Comparison of ENCODE assay signal across 9 mouse cellular contexts in the genomic region with DNA sequence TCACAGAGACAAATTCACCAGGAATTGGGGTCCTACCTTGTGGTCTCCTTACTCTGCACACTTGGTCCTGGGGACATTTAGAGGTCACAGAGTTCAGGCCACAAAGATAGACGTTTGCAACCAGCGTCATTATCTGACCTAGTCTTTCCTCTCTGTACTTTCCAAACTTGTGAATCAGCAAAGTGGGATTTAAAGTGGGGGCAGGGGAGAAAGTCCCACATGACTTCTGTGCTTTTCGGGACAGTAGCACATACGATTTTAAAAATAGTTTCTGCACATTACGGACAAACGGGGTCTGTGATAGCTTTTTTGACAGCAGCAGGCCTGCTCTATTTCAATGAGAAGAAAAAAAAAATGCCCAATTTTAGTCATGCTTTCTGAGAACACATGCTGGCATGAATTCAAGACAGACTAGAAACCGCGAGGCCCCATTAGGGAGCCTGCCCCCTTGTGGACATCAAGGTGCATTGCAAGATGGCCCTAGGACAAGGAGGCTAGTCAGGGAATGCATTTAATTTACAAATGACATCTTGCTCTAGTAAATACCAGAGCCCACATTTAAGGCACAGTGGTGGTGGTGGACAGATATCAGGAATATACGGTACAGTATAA. TPM values are rescaled to one million over a fixed set of nuclear protein-coding genes. Genes with fewer than 3 reads are reported as not detected.
DNase-seq lines count a peak whose midpoint lies in the region; ATAC-seq lines count a peak whose summit lies in the region.
"Had no signal": no experiment of that assay in that cellular context is flagged by ENCODE, and none has a peak within 500 bp of the region (broad histone marks: within the 10 kb centered on the region; RNA-seq: fewer than 3 reads in every experiment).

No protein-coding gene starts in this region.

- DNase-seq in forebrain, embryonic 14.5 days (ENCODE audit: low spot score): peak; percentile 88
- DNase-seq in right cerebral cortex, postnatal 10 days (ENCODE audit: low spot score in 2 of 2): peak; percentile 74 to 75
- no peak for DNase-seq in right cerebral cortex, postnatal 14 days
- peak; percentile 66 to 74 for DNase-seq in cerebellum, postnatal 25 days
- DNase-seq in heart, postnatal 4 days: peak; percentile 79
- no peak for DNase-seq in liver, embryonic 11.5 days (ENCODE audit: low spot score)
- peak; percentile 35 for DNase-seq in right cerebral cortex, postnatal 25 days
- DNase-seq: liver, embryonic 13.5 days had no signal

- no peaks in the 10 kb centered on the region for H3K36me3 ChIP-seq in forebrain, embryonic 14.5 days (ENCODE audit: control insufficient read depth, insufficient read depth, low read length)
- no peaks in the 10 kb centered on the region for H3K36me3 ChIP-seq in forebrain, embryonic 13.5 days (ENCODE audit: poor library complexity, severe bottlenecking)
- H3K36me3 ChIP-seq in liver, embryonic 11.5 days (ENCODE audit: control insufficient read depth, insufficient read depth, low read length): no peaks in the 10 kb centered on the region
- H3K36me3 ChIP-seq: liver, embryonic 13.5 days had no signal

- no peaks in the 10 kb centered on the region for H3K27me3 ChIP-seq in forebrain, embryonic 14.5 days (replicated peaks; ENCODE audit: control insufficient read depth, insufficient read depth, low read length)
- no peaks in the 10 kb centered on the region for H3K27me3 ChIP-seq in forebrain, embryonic 13.5 days
- peaks cover 2% of the 10 kb centered on the region; the same call in 1 of the 2 replicates for H3K27me3 ChIP-seq in liver, embryonic 11.5 days (replicated peaks; ENCODE audit: control insufficient read depth, insufficient read depth, low read length)

- WGBS in forebrain, embryonic 14.5 days: 35% methylated on average over 9 of the region's 9 CpGs
- 36% methylated on average over 9 of the region's 9 CpGs for WGBS in forebrain, embryonic 13.5 days
- 18% methylated on average over 9 of the region's 9 CpGs for WGBS in liver, embryonic 11.5 days

- peaks cover 3% of the 10 kb centered on the region; the same call in 1 of the 2 replicates for H3K4me1 ChIP-seq in forebrain, embryonic 14.5 days (ENCODE audit: control insufficient read depth, insufficient read depth, low read length)
- H3K4me1 ChIP-seq in forebrain, embryonic 13.5 days: peaks cover 10% of the 10 kb centered on the region
- peaks cover 11% of the 10 kb centered on the region; the same call in 1 of the 2 replicates for H3K4me1 ChIP-seq in liver, embryonic 11.5 days (replicated peaks; ENCODE audit: control insufficient read depth, insufficient read depth, low read length)

- H3K27ac ChIP-seq in forebrain, embryonic 14.5 days (ENCODE audit: low read depth, low read length): no peak overlapping the region
- H3K27ac ChIP-seq in forebrain, embryonic 13.5 days: no peak overlapping the region
- H3K27ac ChIP-seq in liver, embryonic 11.5 days (ENCODE audit: low read depth, low read length): no peak overlapping the region
- H3K27ac ChIP-seq: liver, embryonic 13.5 days had no signal

- H3K4me2 ChIP-seq in forebrain, embryonic 14.5 days (ENCODE audit: low read length): no peak overlapping the region
- H3K4me2 ChIP-seq in forebrain, embryonic 13.5 days: no peak overlapping the region
- peak overlapping the region; percentile 39 for H3K4me2 ChIP-seq in liver, embryonic 11.5 days
- H3K4me2 ChIP-seq: liver, embryonic 13.5 days had no signal

- H3K9me3 ChIP-seq in forebrain, embryonic 14.5 days (replicated peaks; ENCODE audit: control insufficient read depth, low read length): no peaks in the 10 kb centered on the region
- H3K9me3 ChIP-seq in forebrain, embryonic 13.5 days (replicated peaks): no peaks in the 10 kb centered on the region
- H3K9me3 ChIP-seq in liver, embryonic 11.5 days (ENCODE audit: control insufficient read depth, low read length): no peaks in the 10 kb centered on the region
- H3K9me3 ChIP-seq: liver, embryonic 13.5 days had no signal

- H3K4me3 ChIP-seq in forebrain, embryonic 14.5 days (ENCODE audit: low read depth, low read length): no peak overlapping the region
- H3K4me3 ChIP-seq in forebrain, embryonic 13.5 days: no peak overlapping the region
- H3K4me3 ChIP-seq in liver, embryonic 11.5 days (ENCODE audit: low read depth, low read length): no peak overlapping the region
- H3K4me3 ChIP-seq: liver, embryonic 13.5 days had no signal

- peak; percentile 17; the same call in 1 of the 2 replicates for ATAC-seq in forebrain, embryonic 14.5 days
- no peak for ATAC-seq in forebrain, embryonic 13.5 days
- ATAC-seq in liver, embryonic 11.5 days (replicated peaks; ENCODE audit: low FRiP score): no peak

- no peak overlapping the region for H3K9ac ChIP-seq in forebrain, embryonic 14.5 days (ENCODE audit: low read length)
- H3K9ac ChIP-seq in forebrain, embryonic 13.5 days: no peak overlapping the region
- H3K9ac ChIP-seq in liver, embryonic 11.5 days (ENCODE audit: low read depth, low read length): no peak overlapping the region
- H3K9ac ChIP-seq: liver, embryonic 13.5 days had no signal

RNA-seq across cellular contexts. Expression of a gene that starts 55.1 kb away (rescaled TPM):
- polyA plus RNA-seq in forebrain, embryonic 14.5 days (2014; fragmentation: Nextera tagmentation; extraction: Ambion mirVana): 3.2 and 5.3 TPM in 2 replicates
- 0.67 and 1.4 TPM in 2 replicates for polyA plus RNA-seq in forebrain, embryonic 13.5 days (2015; fragmentation: Nextera tagmentation; extraction: Ambion mirVana)
- total RNA-seq in heart, postnatal 4 days (2021): 1 to 10 TPM in 1 of 2 experiments, under 1 TPM in 1; 0.74 to 1.6 TPM
- polyA plus RNA-seq in liver, embryonic 11.5 days (2014; fragmentation: Nextera tagmentation; extraction: Ambion mirVana): 0.14 and 0.21 TPM in 2 replicates

Comparison
In these comparisons a context has a peak if more than half of its experiments do, and no peak if none do; other contexts are left out.
1. DNase-seq: peak in forebrain, embryonic 14.5 days (single experiment), right cerebral cortex, postnatal 10 days (2 of 2), cerebellum, postnatal 25 days (2 of 2), heart, postnatal 4 days (single experiment) and right cerebral cortex, postnatal 25 days (single experiment); none in right cerebral cortex, postnatal 14 days (single experiment) and liver, embryonic 11.5 days (single experiment).